Mouse (Mus musculus) erythroblast, embryonic 14.5 days (primary cell): ENCODE measurements around the gene Ipo11.

ENCODE experiments used
- GATA1 ChIP-seq: IDR thresholded peaks from 2 replicates; pipeline ENCODE4 v1.6.1; 2012; ENCODE audit warnings: low read length, inconsistent platforms, mixed read lengths
- TAL1 ChIP-seq: IDR thresholded peaks from 3 replicates; pipeline ENCODE4 v1.6.1; 2012; ENCODE audit warnings: low read length, inconsistent platforms, mixed read lengths

- no peak for TF ChIP-seq TAL1
- TF ChIP-seq GATA1 = no peak
Measured at GRCm38 (mm10) chr13:106754216-106754615, 182.5 kb downstream of the Ipo11 start.
